In genomic region chr10:119421418-119421817, GRCm38 (mm10) we compare ENCODE assay signal across 30 mouse cellular contexts. TPM values are rescaled to one million over a fixed set of nuclear protein-coding genes. Genes with fewer than 3 reads are reported as not detected.
A peak's percentile ranks its signal among the peaks of the same experiment; 100 is the strongest.
DNase-seq lines count a peak whose midpoint lies in the region; ATAC-seq and TF ChIP-seq lines count a peak whose summit lies in the region.
"Had no signal": no experiment of that assay in that cellular context is flagged by ENCODE, and none has a peak within 500 bp of the region (broad histone marks: within the 10 kb centered on the region; RNA-seq: fewer than 3 reads in every experiment).

No protein-coding gene starts in this region.

- WGBS in liver, adult 2 months, result 14% methylated on average over 6 of the region's 6 CpGs
- WGBS in liver, embryonic 11.5 days, result 49% methylated on average over 6 of the region's 6 CpGs
- WGBS in liver, embryonic 16.5 days (ENCODE audit: insufficient replicate concordance), result 24% methylated on average over 6 of the region's 6 CpGs

- no peaks in the 10 kb centered on the region for H3K27me3 ChIP-seq in liver, adult 2 months (ENCODE audit: control insufficient read depth, insufficient read depth, low read length)
- H3K27me3 ChIP-seq in liver, embryonic 11.5 days (replicated peaks; ENCODE audit: control insufficient read depth, insufficient read depth, low read length), result no peaks in the 10 kb centered on the region
- no peaks in the 10 kb centered on the region for H3K27me3 ChIP-seq in liver, embryonic 16.5 days (ENCODE audit: control insufficient read depth, insufficient read depth, low read depth, low read length)
- H3K27me3 ChIP-seq: embryonic facial prominence, embryonic 13.5 days; forebrain, embryonic 13.5 days; kidney, embryonic 15.5 days; limb, embryonic 15.5 days; midbrain, embryonic 12.5 days had no signal

- no peaks in the 10 kb centered on the region for H3K36me3 ChIP-seq in liver, adult 2 months (ENCODE audit: control insufficient read depth, insufficient read depth, low read length)
- H3K36me3 ChIP-seq in liver, embryonic 11.5 days (ENCODE audit: control insufficient read depth, insufficient read depth, low read length), result no peaks in the 10 kb centered on the region
- H3K36me3 ChIP-seq in liver, embryonic 16.5 days (ENCODE audit: control insufficient read depth, insufficient read depth), result no peaks in the 10 kb centered on the region
- H3K36me3 ChIP-seq: embryonic facial prominence, embryonic 13.5 days; kidney, embryonic 15.5 days; limb, embryonic 15.5 days; midbrain, embryonic 12.5 days had no signal

- ATAC-seq in liver, embryonic 11.5 days (replicated peaks; ENCODE audit: low FRiP score), result peak; percentile 45
- ATAC-seq in liver, embryonic 16.5 days (ENCODE audit: low read depth), result peak; percentile 74
- ATAC-seq: forebrain, embryonic 13.5 days; hindbrain, postnatal 0 days had no signal

- no peak overlapping the region for H3K9ac ChIP-seq in liver, adult 2 months (ENCODE audit: low read depth, low read length)
- no peak overlapping the region for H3K9ac ChIP-seq in liver, embryonic 11.5 days (ENCODE audit: low read depth, low read length)
- no peak overlapping the region for H3K9ac ChIP-seq in liver, embryonic 16.5 days (ENCODE audit: low read depth, low read length)
- H3K9ac ChIP-seq: embryonic facial prominence, embryonic 13.5 days; forebrain, embryonic 13.5 days; kidney, embryonic 15.5 days; limb, embryonic 15.5 days; midbrain, embryonic 12.5 days had no signal

- DNase-seq in liver, adult 2 months (ENCODE audit: extremely low read depth, low read depth, low spot score), result peak; percentile 27
- no peak for DNase-seq in liver
- no peak for DNase-seq in liver, embryonic 11.5 days (ENCODE audit: low spot score)
- peak; percentile 16 for DNase-seq in yolk sac, embryonic 10.5 days (ENCODE audit: low spot score)
- DNase-seq in ovary, postnatal 10 days (ENCODE audit: low spot score), result no peak
- DNase-seq in spleen, adult 18-20 months, result no peak
- DNase-seq: adrenal gland, postnatal 25 days; cerebellum, adult 8-10 months; cerebellum, postnatal 36 days; embryo, embryonic 11 days; gastrocnemius, adult 2 months; kidney, adult 11 months; kidney, postnatal 36 days; left cerebral cortex, postnatal 4 days; lung, postnatal 10 days; retina, postnatal 1 day; right cerebral cortex, postnatal 4 days; thymus, postnatal 14 days had no signal

- peaks cover 3% of the 10 kb centered on the region; the same call in 1 of the 2 replicates for H3K4me1 ChIP-seq in liver, adult 2 months (ENCODE audit: control insufficient read depth, insufficient read depth, low read length)
- no peaks in the 10 kb centered on the region for H3K4me1 ChIP-seq in liver, embryonic 11.5 days (replicated peaks; ENCODE audit: control insufficient read depth, insufficient read depth, low read length)
- no peaks in the 10 kb centered on the region for H3K4me1 ChIP-seq in liver, embryonic 16.5 days (ENCODE audit: control insufficient read depth, low read depth, low read length)
- H3K4me1 ChIP-seq: embryonic facial prominence, embryonic 13.5 days; forebrain, embryonic 13.5 days; limb, embryonic 15.5 days; midbrain, embryonic 12.5 days had no signal

- no peak overlapping the region for H3K27ac ChIP-seq in liver, adult 2 months (replicated peaks; ENCODE audit: insufficient read depth, low read depth, low read length)
- H3K27ac ChIP-seq in liver, embryonic 11.5 days (ENCODE audit: low read depth, low read length), result no peak overlapping the region
- no peak overlapping the region for H3K27ac ChIP-seq in liver, embryonic 16.5 days (ENCODE audit: low read length)
- H3K27ac ChIP-seq: embryonic facial prominence, embryonic 13.5 days; forebrain, embryonic 13.5 days; gastrocnemius, adult 2 months; hindbrain, postnatal 0 days; kidney, embryonic 15.5 days; left cerebral cortex, adult 2 months; limb, embryonic 15.5 days; midbrain, embryonic 12.5 days had no signal

- H3K4me2 ChIP-seq in liver, embryonic 11.5 days, result no peak overlapping the region
- H3K4me2 ChIP-seq in liver, embryonic 16.5 days (ENCODE audit: low read depth, low read length), result no peak overlapping the region
- H3K4me2 ChIP-seq: embryonic facial prominence, embryonic 13.5 days; forebrain, embryonic 13.5 days; heart, embryonic 11.5 days; kidney, embryonic 15.5 days; limb, embryonic 15.5 days; midbrain, embryonic 12.5 days had no signal

- no peak for TF ChIP-seq CTCF in liver, adult 2 months (IDR thresholded peaks at IDR 0.05; ENCODE audit: low read depth, low read length)

- H3K9me3 ChIP-seq in liver, embryonic 11.5 days (ENCODE audit: control insufficient read depth, low read length), result no peaks in the 10 kb centered on the region
- no peaks in the 10 kb centered on the region for H3K9me3 ChIP-seq in liver, embryonic 16.5 days (replicated peaks; ENCODE audit: control insufficient read depth, low read length)
- H3K9me3 ChIP-seq: embryonic facial prominence, embryonic 13.5 days; forebrain, embryonic 13.5 days; kidney, embryonic 15.5 days; limb, embryonic 15.5 days; midbrain, embryonic 12.5 days had no signal

- TF ChIP-seq POLR2A in liver, adult 2 months (IDR thresholded peaks at IDR 0.05; ENCODE audit: extremely low read depth, insufficient read depth, low read length), result no peak

- no peaks in the 10 kb centered on the region for H3K79me2 ChIP-seq in liver, adult 2 months (ENCODE audit: control insufficient read depth, insufficient read depth, low read length)

- H3K4me3 ChIP-seq in liver, adult 2 months (ENCODE audit: insufficient read depth, low read depth, low read length), result no peak overlapping the region
- no peak overlapping the region for H3K4me3 ChIP-seq in liver, embryonic 11.5 days (ENCODE audit: low read depth, low read length)
- H3K4me3 ChIP-seq in liver, embryonic 16.5 days (ENCODE audit: low read depth, low read length), result no peak overlapping the region
- H3K4me3 ChIP-seq: embryonic facial prominence, embryonic 13.5 days; erythroblast, embryonic 14.5 days; forebrain, embryonic 13.5 days; gastrocnemius, adult 2 months; kidney, embryonic 15.5 days; left cerebral cortex, adult 2 months; limb, embryonic 15.5 days; midbrain, embryonic 12.5 days had no signal

RNA-seq across cellular contexts. Expression of gene Grip1, which starts 32.2 kb away (rescaled TPM):
- under 0.01 and 0.13 TPM in 2 replicates for total RNA-seq in liver, adult 2 months (2014; rRNA removed)
- polyA plus RNA-seq in liver, adult 2 months (2012; rRNA removed), result 0.02 TPM in 1 of 2 replicates, not detected in the other
- 2.3 and 2.6 TPM in 2 replicates for polyA plus RNA-seq in liver, embryonic 11.5 days (2014; fragmentation: Nextera tagmentation; extraction: Ambion mirVana)
- 0.50 and 0.55 TPM in 2 replicates for polyA plus RNA-seq in liver, embryonic 16.5 days (2015; fragmentation: Nextera tagmentation; extraction: Ambion mirVana)
- total RNA-seq: gastrocnemius, adult 2 months; megakaryocyte progenitor cell, adult 5-6 weeks; monocyte, adult 5-6 weeks had no signal
- polyA plus RNA-seq: erythroblast, embryonic 14.5 days had no signal

Comparison
In these comparisons a context has a peak if more than half of its experiments do, and no peak if none do; other contexts are left out.
1. DNase-seq: peak in liver, adult 2 months (single experiment) and yolk sac, embryonic 10.5 days (single experiment); none in liver (single experiment), liver, embryonic 11.5 days (single experiment), ovary, postnatal 10 days (single experiment) and spleen, adult 18-20 months (0 of 2).